Mouse (Mus musculus): Measurements from ENCODE around the gene Itfg2. TPM values are rescaled to one million over a fixed set of nuclear protein-coding genes. Genes with fewer than 3 reads are reported as not detected.

Itfg2 gene
- total and polyA plus RNA-seq, 3 experiments = 8.0 to 45.1 (median 17.9) TPM

- Histone ChIP-seq H3K9me3 (replicated peaks; ENCODE audit: low read length) (no peaks in the 10 kb centered on the region), H3K36me3 (replicated peaks in 1 of 2; ENCODE audit: control insufficient read depth in 1 of 2, insufficient read depth in 1 of 2, low read length in 1 of 2) (peaks cover 85 to 96% of the 10 kb centered on the region in 2 experiments), H3K4me2 (ENCODE audit: insufficient read depth, low read depth, poor library complexity, severe bottlenecking) (no peak overlapping the region), H3K79me2 (replicated peaks; ENCODE audit: control insufficient read depth, extremely low read depth, insufficient read depth, poor library complexity, severe bottlenecking) (peaks cover 3% of the 10 kb centered on the region; the same call in 1 of the 2 replicates), H3K9ac (ENCODE audit: insufficient read depth, low read depth) (no peak overlapping the region), H3K27ac (ENCODE audit: insufficient read depth, low read depth) (no peak overlapping the region), H3K27me3 (replicated peaks) (no peaks in the 10 kb centered on the region), H3K4me3 (replicated peaks in 1 of 3; ENCODE audit: low read depth in 2 of 3, low read length in 2 of 3, poor library complexity in 1 of 3) (no peak overlapping the region), H3K4me1 (ENCODE audit: control insufficient read depth in 1 of 2, insufficient read depth in 2 of 2) (peaks cover 0 to 14% of the 10 kb centered on the region in 2 experiments)
- dilution Hi-C loops (cut with MboI; ENCODE audit: extremely low pct_ligation_motif_present, extremely low pct_unique_long_range_greater_than_20kb, low sequenced_read_pairs) = no loop called here
- in situ Hi-C loops (cut with MboI; ENCODE audit: low pct_ligation_motif_present, low pct_unique_long_range_greater_than_20kb, low sequenced_read_pairs) = no loop called here
- no peak for TF ChIP-seq NELFE (IDR thresholded peaks at IDR 0.05; ENCODE audit: low read depth, low read length)
- no peak for TF ChIP-seq ZMIZ1 (IDR thresholded peaks at IDR 0.05; ENCODE audit: low read depth, low read length)
- TF ChIP-seq RCOR1 (conservative IDR thresholded peaks at IDR 0.05; ENCODE audit: low read depth, low read length) = no peak
- TF ChIP-seq MXI1 (IDR thresholded peaks at IDR 0.05; ENCODE audit: low read depth, low read length) = no peak
- no peak for TF ChIP-seq MAX (IDR thresholded peaks at IDR 0.05; ENCODE audit: low read length)
- TF ChIP-seq ELF1 (IDR thresholded peaks at IDR 0.05; ENCODE audit: low read depth, low read length) = no peak
- no peak for TF ChIP-seq SMC3 (IDR thresholded peaks at IDR 0.05; ENCODE audit: low read depth, low read length)
- no peak for TF ChIP-seq CTCF (conservative IDR thresholded peaks at IDR 0.05 in 1 of 2, IDR thresholded peaks at IDR 0.05 in 1 of 2; ENCODE audit: low read depth in 2 of 2, low read length in 2 of 2)
- TF ChIP-seq ZC3H11A (IDR thresholded peaks at IDR 0.05; ENCODE audit: low read depth, low read length) = no peak
- no peak for TF ChIP-seq BHLHE40 (IDR thresholded peaks at IDR 0.05; ENCODE audit: low read depth, low read length)
- TF ChIP-seq SIN3A (IDR thresholded peaks at IDR 0.05; ENCODE audit: low read length) = no peak
- no peak for DNase-seq (ENCODE audit: extremely low read depth)
Measured at GRCm38 (mm10) chr6:128370040-128370439, 54.7 kb downstream of the Itfg2 start.

GRCm38 (mm10) chr6:128366466-128366865 lies 58.3 kb downstream of the Itfg2 start:
- no peak overlapping the region for H3K4me3 ChIP-seq (replicated peaks in 1 of 3; ENCODE audit: low read depth in 2 of 3, low read length in 2 of 3, poor library complexity in 1 of 3)
- H3K27me3 ChIP-seq (replicated peaks) = no peaks in the 10 kb centered on the region
- H3K36me3 ChIP-seq (replicated peaks in 1 of 2; ENCODE audit: control insufficient read depth in 1 of 2, insufficient read depth in 1 of 2, low read length in 1 of 2) = peaks cover 49 to 65% of the 10 kb centered on the region in 2 experiments
- dilution Hi-C loops (cut with MboI; ENCODE audit: extremely low pct_ligation_motif_present, extremely low pct_unique_long_range_greater_than_20kb, low sequenced_read_pairs) = no loop called here
- in situ Hi-C loops (cut with MboI; ENCODE audit: low pct_ligation_motif_present, low pct_unique_long_range_greater_than_20kb, low sequenced_read_pairs) = no loop called here
- H3K4me1 ChIP-seq (ENCODE audit: control insufficient read depth in 1 of 2, insufficient read depth in 2 of 2) = peaks cover 5 to 33% of the 10 kb centered on the region in 2 experiments
- TF ChIP-seq TCF12 (IDR thresholded peaks at IDR 0.05; ENCODE audit: low read depth, low read length) (no peak), CHD2 (IDR thresholded peaks at IDR 0.05; ENCODE audit: low read length) (no peak), ETS1 (conservative IDR thresholded peaks at IDR 0.05; ENCODE audit: low read depth, low read length) (no peak), MAX (IDR thresholded peaks at IDR 0.05; ENCODE audit: low read length) (no peak), JUN (IDR thresholded peaks at IDR 0.05; ENCODE audit: insufficient read depth, low read depth, low read length) (no peak), CTCF (conservative IDR thresholded peaks at IDR 0.05 in 1 of 2, IDR thresholded peaks at IDR 0.05 in 1 of 2; ENCODE audit: low read depth in 2 of 2, low read length in 2 of 2) (no peak), ZC3H11A (IDR thresholded peaks at IDR 0.05; ENCODE audit: low read depth, low read length) (no peak), BHLHE40 (IDR thresholded peaks at IDR 0.05; ENCODE audit: low read depth, low read length) (no peak), MAFK (IDR thresholded peaks at IDR 0.05; ENCODE audit: insufficient replicate concordance, low read length) (no peak), ELF1 (IDR thresholded peaks at IDR 0.05; ENCODE audit: low read depth, low read length) (no peak), IRF4 (IDR thresholded peaks at IDR 0.05; ENCODE audit: low read depth, low read length) (no peak), GABPA (IDR thresholded peaks at IDR 0.05; ENCODE audit: insufficient replicate concordance, low read depth, low read length) (no peak), USF2 (conservative IDR thresholded peaks at IDR 0.05; ENCODE audit: low read depth, low read length) (no peak)
- DNase-seq (ENCODE audit: extremely low read depth) = no peak
- no peaks in the 10 kb centered on the region for H3K9me3 ChIP-seq (replicated peaks; ENCODE audit: low read length)
- H3K79me2 ChIP-seq (replicated peaks; ENCODE audit: control insufficient read depth, extremely low read depth, insufficient read depth, poor library complexity, severe bottlenecking) = peaks cover 29% of the 10 kb centered on the region
- no peak overlapping the region for H3K4me2 ChIP-seq (ENCODE audit: insufficient read depth, low read depth, poor library complexity, severe bottlenecking)
- no peak overlapping the region for H3K27ac ChIP-seq (ENCODE audit: insufficient read depth, low read depth)
- H3K9ac ChIP-seq (ENCODE audit: insufficient read depth, low read depth) = no peak overlapping the region
